Mouse (Mus musculus) bone marrow, adult 2 months (tissue): ENCODE measurements around the gene Mpped1. TPM values are rescaled to one million over a fixed set of nuclear protein-coding genes. Genes with fewer than 3 reads are reported as not detected.

ENCODE experiments used
- H3K27ac ChIP-seq: fragments of 200-500 bp; 2 replicates; pipeline ENCODE4 v1.5.1; 2012; ENCODE audit warnings: low read depth, mild to moderate bottlenecking, control low read depth, inconsistent platforms, low read length; ENCODE audit not compliant: control insufficient read depth, poor library complexity, insufficient read depth
- H3K4me1 ChIP-seq: fragments of 200-500 bp; 2 replicates; pipeline ENCODE4 v1.6.1; 2011; ENCODE audit warnings: low read length; ENCODE audit not compliant: control insufficient read depth, insufficient read depth
- H3K4me3 ChIP-seq: fragments of 200-500 bp; replicated peaks from 2 replicates; pipeline ENCODE3; 2011; ENCODE audit warnings: mild to moderate bottlenecking, low read depth, low read length, control low read depth; ENCODE audit not compliant: control insufficient read depth
- CTCF ChIP-seq: fragments of 200-500 bp; IDR thresholded peaks from 2 replicates; pipeline ENCODE4 v1.5.1; 2011; ENCODE audit warnings: low read length, control low read depth; ENCODE audit not compliant: control insufficient read depth, insufficient read depth
- POLR2A ChIP-seq: fragments of 200-500 bp; IDR thresholded peaks from 2 replicates; pipeline ENCODE4 v1.6.1; 2011; ENCODE audit warnings: low read depth, mild to moderate bottlenecking, control low read depth, low read length, borderline replicate concordance; ENCODE audit not compliant: control insufficient read depth
- WGBS: fragments of 180-500 bp; shearing (Covaris S2); methylation state at CpG from one replicate; pipeline ENCODE4 v1.1.7; 2018; 5-methylcytosine and 5-hydroxymethylcytosine counted together
- polyA plus RNA-seq: library from polyadenylated mRNA; stranded (reverse); fragments of >200 nt; gene quantifications from 2 replicates; pipeline ENCODE4 v1.2.4, GENCODE M21; 2011; ENCODE audit warnings: low replicate concordance; ENCODE audit not compliant: missing spikeins, insufficient read depth, insufficient read length

The Mpped1 gene
- polyA plus RNA-seq, 1 experiment, result not detected

GRCm38 (mm10) chr15:83761512-83761911, 17.8 kb upstream of the Mpped1 start:
- whole genome bisulfite sequencing, result 86% methylated on average over 13 of the region's 13 CpGs
- TF ChIP-seq POLR2A (no peak), CTCF (no peak)
- Histone ChIP-seq H3K4me3 (no peak overlapping the region), H3K27ac (no peak overlapping the region), H3K4me1 (no peaks in the 10 kb centered on the region)

GRCm38 (mm10) chr15:83765388-83766029, 13.8 kb upstream of the Mpped1 start:
- whole genome bisulfite sequencing, result 34% methylated on average over 6 of the region's 6 CpGs
- no peak for TF ChIP-seq POLR2A
- TF ChIP-seq CTCF, result no peak
- H3K27ac ChIP-seq, result no peak overlapping the region

GRCm38 (mm10) chr15:83771346-83772053, 7.8 kb upstream of the Mpped1 start:
- Histone ChIP-seq H3K4me3 (no peak overlapping the region), H3K27ac (no peak overlapping the region), H3K4me1 (no peaks in the 10 kb centered on the region)
- 70% methylated on average over 8 of the region's 8 CpGs for WGBS
- TF ChIP-seq POLR2A, result no peak
- TF ChIP-seq CTCF, result no peak

More at GRCm38 (mm10) chr15:83765388-83766029, 13.8 kb upstream of the Mpped1 start:
- H3K4me1 ChIP-seq, result no peaks in the 10 kb centered on the region
- H3K4me3 ChIP-seq, result no peak overlapping the region

GRCm38 (mm10) chr15:83772460-83772859, 6.8 kb upstream of the Mpped1 start:
- H3K4me1 ChIP-seq, result no peaks in the 10 kb centered on the region
- TF ChIP-seq CTCF (no peak), POLR2A (no peak)
- no peak overlapping the region for H3K4me3 ChIP-seq
- H3K27ac ChIP-seq, result no peak overlapping the region
- 53% methylated on average over 5 of the region's 5 CpGs for WGBS

GRCm38 (mm10) chr15:83772953-83773352, 6.3 kb upstream of the Mpped1 start:
- H3K27ac ChIP-seq, result no peak overlapping the region
- no peak for TF ChIP-seq POLR2A
- no peak for TF ChIP-seq CTCF
- 81% methylated on average over 4 of the region's 4 CpGs for WGBS
- no peak overlapping the region for H3K4me3 ChIP-seq
- H3K4me1 ChIP-seq, result no peaks in the 10 kb centered on the region

- H3K4me3 ChIP-seq, result no peak overlapping the region
- 54% methylated on average over 4 of the region's 4 CpGs for WGBS
- TF ChIP-seq CTCF (no peak), POLR2A (no peak)
- H3K27ac ChIP-seq, result no peak overlapping the region
- no peaks in the 10 kb centered on the region for H3K4me1 ChIP-seq
Observed at GRCm38 (mm10) chr15:83774922-83775321, 4.3 kb upstream of the Mpped1 start.

- Histone ChIP-seq H3K4me1 (no peaks in the 10 kb centered on the region), H3K27ac (no peak overlapping the region), H3K4me3 (no peak overlapping the region)
- TF ChIP-seq CTCF (no peak), POLR2A (no peak)
- 69% methylated on average over 6 of the region's 6 CpGs for WGBS
Observed at GRCm38 (mm10) chr15:83776265-83777000, 2.8 kb upstream of the Mpped1 start.

GRCm38 (mm10) chr15:83777476-83777875, 1.8 kb upstream of the Mpped1 start:
- 61% methylated on average over 6 of the region's 6 CpGs for WGBS
- H3K4me3 ChIP-seq, result no peak overlapping the region
- H3K4me1 ChIP-seq, result no peaks in the 10 kb centered on the region
- no peak overlapping the region for H3K27ac ChIP-seq
- TF ChIP-seq POLR2A (no peak), CTCF (no peak)
